Mouse (Mus musculus) cortical plate, adult 2 months (tissue): ENCODE data around the gene Flrt1.

Source experiments
- CTCF ChIP-seq: fragments of 200-500 bp; IDR thresholded peaks from 2 replicates; pipeline ENCODE4 v1.5.1; 2011; ENCODE audit warnings: mild to moderate bottlenecking, control low read depth, low read length; ENCODE audit not compliant: insufficient read depth; ENCODE audit errors: extremely low read depth
- POLR2A ChIP-seq: fragments of 200-500 bp; IDR thresholded peaks from 2 replicates; pipeline ENCODE4 v1.6.1; 2011; ENCODE audit warnings: mild to moderate bottlenecking, low read length, control low read depth; ENCODE audit not compliant: insufficient read depth; ENCODE audit errors: extremely low read depth

DNA sequence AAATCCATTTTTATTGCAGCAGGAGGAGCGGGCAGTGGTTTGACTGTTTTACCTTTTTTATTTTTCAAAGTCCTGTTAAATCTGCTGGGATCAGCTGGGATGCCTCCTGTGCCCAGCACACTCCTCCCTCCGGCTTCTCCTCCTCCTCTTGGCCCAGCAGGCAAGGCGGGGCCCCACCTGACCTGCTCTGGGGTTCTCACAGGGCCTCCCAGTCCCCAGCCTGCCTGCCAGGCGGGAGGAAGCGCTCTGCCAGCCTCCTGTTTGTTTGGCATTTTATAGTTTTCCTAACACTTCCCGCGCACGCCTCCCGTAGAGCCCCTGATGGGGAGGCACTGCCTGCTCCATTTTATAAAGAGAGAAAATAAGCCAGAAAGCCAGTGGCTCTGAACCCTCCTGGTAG, 30.5 kb upstream of the Flrt1 start:
- no peak for TF ChIP-seq POLR2A
- no peak for TF ChIP-seq CTCF
